Mouse (Mus musculus): ENCODE data around the gene Lce6a.

The Lce6a gene

GRCm38 (mm10) chr3:92621560-92621959 lies at the start of gene Lce6a:
Lce6a (minus strand) TSS chr3:92621660.
- H3K36me3 ChIP-seq (ENCODE audit: control insufficient read depth, insufficient read depth, low read length, poor library complexity, severe bottlenecking) = no peaks in the 10 kb centered on the region
- no peaks in the 10 kb centered on the region for H3K27me3 ChIP-seq (ENCODE audit: control insufficient read depth, insufficient read depth, low read length, poor library complexity, severe bottlenecking)
- no peak for DNase-seq (ENCODE audit: low read depth, low spot score)

DNA sequence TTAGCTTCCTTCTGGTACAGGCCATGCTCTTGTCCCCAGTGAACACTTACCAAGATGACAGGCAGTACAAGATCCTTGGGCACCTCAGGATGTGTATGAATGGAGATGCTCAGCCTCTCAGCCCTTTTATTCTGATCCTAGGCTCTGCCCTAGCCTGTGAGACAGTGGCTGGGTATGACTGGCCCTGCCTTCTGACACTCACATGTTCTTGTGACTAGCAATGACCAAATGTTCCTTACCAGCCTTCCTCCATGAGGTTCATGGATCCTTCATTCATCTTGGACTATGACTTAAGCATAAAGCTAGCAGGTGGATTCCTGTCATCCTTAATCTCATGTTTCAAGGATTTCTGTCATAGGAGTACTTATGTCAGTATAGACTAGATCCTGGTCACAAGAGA lies 48.8 kb upstream of the Lce6a start, which contains the start of gene Lce1a2:
TSS of gene Lce1a2 (minus strand) at position 101 of the 400 bp plus-strand sequence.
- no peaks in the 10 kb centered on the region for H3K27me3 ChIP-seq (ENCODE audit: control insufficient read depth, insufficient read depth, low read length, poor library complexity, severe bottlenecking)
- no peaks in the 10 kb centered on the region for H3K36me3 ChIP-seq (ENCODE audit: control insufficient read depth, insufficient read depth, low read length, poor library complexity, severe bottlenecking)
- no peak for DNase-seq (ENCODE audit: low read depth, low spot score)

DNA sequence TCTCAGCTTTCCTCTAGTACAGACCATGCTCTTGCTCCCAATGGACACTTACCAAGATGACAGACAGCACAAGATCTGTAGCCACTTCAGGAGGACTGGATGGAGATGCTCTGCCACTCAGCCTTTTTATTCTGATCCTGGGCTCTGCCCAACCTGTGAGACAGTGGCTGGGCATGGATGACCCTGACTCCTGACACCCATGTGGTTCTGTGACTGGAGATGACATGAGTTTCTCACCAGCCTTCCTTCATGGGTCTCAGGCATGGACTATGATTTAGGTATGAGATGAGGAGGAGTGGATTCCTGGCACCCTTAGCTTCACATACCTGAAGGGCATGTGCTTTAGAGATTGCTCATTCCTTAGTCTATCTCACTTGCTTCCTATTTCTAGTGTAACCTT lies 35.4 kb upstream of the Lce6a start, which contains the start of gene Lce1b:
TSS of gene Lce1b (minus strand) at position 101 of the 400 bp plus-strand sequence.
- no peaks in the 10 kb centered on the region for H3K27me3 ChIP-seq (ENCODE audit: control insufficient read depth, insufficient read depth, low read length, poor library complexity, severe bottlenecking)
- no peak for DNase-seq (ENCODE audit: low read depth, low spot score)
- H3K36me3 ChIP-seq (ENCODE audit: control insufficient read depth, insufficient read depth, low read length, poor library complexity, severe bottlenecking) = no peaks in the 10 kb centered on the region

GRCm38 (mm10) chr3:92648207-92648606 lies 26.7 kb upstream of the Lce6a start, which contains the start of gene Lce1a1:
Lce1a1 (minus strand) TSS chr3:92648307.
- no peaks in the 10 kb centered on the region for H3K36me3 ChIP-seq (ENCODE audit: control insufficient read depth, insufficient read depth, low read length, poor library complexity, severe bottlenecking)
- H3K27me3 ChIP-seq (ENCODE audit: control insufficient read depth, insufficient read depth, low read length, poor library complexity, severe bottlenecking) = no peaks in the 10 kb centered on the region
- DNase-seq (ENCODE audit: low read depth, low spot score) = no peak

DNA sequence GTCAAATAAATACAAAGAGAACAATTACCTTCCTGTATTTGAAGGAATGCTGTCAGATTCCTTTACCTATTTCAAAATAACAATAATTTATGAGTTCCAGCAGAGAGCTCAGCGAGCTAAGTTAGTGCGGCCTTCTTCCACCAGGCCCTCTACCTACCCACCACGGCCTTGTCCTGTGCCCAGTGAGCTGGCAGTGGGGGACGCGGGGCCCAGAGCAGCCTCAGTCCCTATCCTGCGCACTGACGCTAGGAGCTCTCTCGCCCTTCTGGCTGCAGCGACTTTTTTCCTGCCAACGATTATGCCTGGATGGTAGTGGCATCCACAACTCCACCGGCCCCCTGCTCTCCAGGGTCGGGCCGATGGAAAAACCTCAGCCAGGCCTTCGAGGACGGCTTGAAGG lies 18.4 kb upstream of the Lce6a start:
- H3K27me3 ChIP-seq (ENCODE audit: control insufficient read depth, insufficient read depth, low read length, poor library complexity, severe bottlenecking) = no peaks in the 10 kb centered on the region

GRCm38 (mm10) chr3:92638653-92638991 lies 17.2 kb upstream of the Lce6a start:
- Histone ChIP-seq H3K36me3 (ENCODE audit: control insufficient read depth, insufficient read depth, low read length, poor library complexity, severe bottlenecking) (no peaks in the 10 kb centered on the region), H3K27me3 (ENCODE audit: control insufficient read depth, insufficient read depth, low read length, poor library complexity, severe bottlenecking) (no peaks in the 10 kb centered on the region)
- DNase-seq (ENCODE audit: low read depth, low spot score) = no peak

More for the DNA sequence above, 18.4 kb upstream of the Lce6a start:
- no peak for DNase-seq (ENCODE audit: low read depth, low spot score)
- H3K36me3 ChIP-seq (ENCODE audit: control insufficient read depth, insufficient read depth, low read length, poor library complexity, severe bottlenecking) = no peaks in the 10 kb centered on the region

DNA sequence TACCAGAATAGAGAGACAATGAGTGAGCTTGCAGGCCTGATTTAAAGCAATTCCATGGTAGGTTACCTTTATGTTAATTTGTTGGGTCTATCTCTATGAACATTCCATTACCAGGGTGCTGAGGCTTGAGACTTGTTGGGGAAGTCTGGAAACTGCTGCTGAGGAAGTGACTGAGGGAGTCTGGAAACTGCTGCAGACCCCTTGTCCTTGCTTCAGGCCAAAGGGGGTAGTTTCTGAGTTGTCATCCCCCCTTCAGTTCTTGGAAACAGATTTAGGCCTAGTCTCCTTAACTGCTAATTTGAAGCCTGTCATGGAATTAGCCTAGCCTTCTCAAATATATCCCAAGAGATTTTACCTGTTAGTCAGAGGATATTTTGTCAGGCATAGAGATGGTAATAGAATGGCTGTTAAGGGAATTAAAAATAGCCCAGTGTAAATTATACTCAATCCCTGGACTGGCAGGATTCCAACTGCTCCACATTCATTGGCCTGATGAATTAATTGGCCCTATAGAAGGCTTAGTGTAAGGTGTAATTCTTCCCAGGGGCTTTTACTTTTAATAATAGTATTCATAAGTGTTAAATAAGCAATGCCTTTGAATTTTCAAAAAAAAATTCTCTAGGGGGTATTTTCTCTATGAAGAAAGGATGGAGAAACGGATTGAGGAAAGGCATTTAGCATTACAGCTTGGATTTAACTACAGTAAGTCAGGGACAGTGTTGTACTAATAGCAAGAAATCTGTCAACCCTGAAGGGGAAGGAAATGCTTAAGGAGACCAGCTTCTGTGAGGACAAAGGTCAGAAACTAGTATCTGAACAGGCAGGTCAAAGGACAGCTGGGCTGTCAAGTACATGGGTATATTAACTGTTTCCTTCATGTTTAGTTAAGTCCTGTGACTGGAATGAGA lies 16.5 kb upstream of the Lce6a start:
- no peaks in the 10 kb centered on the region for H3K36me3 ChIP-seq (ENCODE audit: control insufficient read depth, insufficient read depth, low read length, poor library complexity, severe bottlenecking)
- no peak for DNase-seq (ENCODE audit: low read depth, low spot score)
- no peaks in the 10 kb centered on the region for H3K27me3 ChIP-seq (ENCODE audit: control insufficient read depth, insufficient read depth, low read length, poor library complexity, severe bottlenecking)

DNA sequence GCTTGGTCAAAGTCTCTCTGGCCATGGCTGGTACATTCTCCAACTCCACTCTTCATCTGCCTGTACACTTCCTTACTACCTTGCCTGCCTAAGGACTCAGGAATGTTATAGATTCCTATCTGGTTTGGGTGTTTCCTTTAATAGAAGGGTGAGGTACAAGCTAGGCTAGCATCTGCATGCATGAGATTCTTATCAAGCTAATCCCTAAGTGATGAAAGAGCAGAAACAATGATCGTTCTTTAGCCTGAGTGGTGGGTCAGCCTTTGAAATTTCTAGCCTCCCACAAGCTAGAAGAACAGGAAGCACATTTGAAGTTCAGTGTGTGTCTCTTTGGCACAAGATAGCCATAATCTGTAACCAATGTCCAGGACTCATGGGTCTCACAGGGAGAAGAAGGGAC lies 11.7 kb downstream of the Lce6a start:
- no peaks in the 10 kb centered on the region for H3K36me3 ChIP-seq (ENCODE audit: control insufficient read depth, insufficient read depth, low read length, poor library complexity, severe bottlenecking)
- no peaks in the 10 kb centered on the region for H3K27me3 ChIP-seq (ENCODE audit: control insufficient read depth, insufficient read depth, low read length, poor library complexity, severe bottlenecking)
- no peak for DNase-seq (ENCODE audit: low read depth, low spot score)

DNA sequence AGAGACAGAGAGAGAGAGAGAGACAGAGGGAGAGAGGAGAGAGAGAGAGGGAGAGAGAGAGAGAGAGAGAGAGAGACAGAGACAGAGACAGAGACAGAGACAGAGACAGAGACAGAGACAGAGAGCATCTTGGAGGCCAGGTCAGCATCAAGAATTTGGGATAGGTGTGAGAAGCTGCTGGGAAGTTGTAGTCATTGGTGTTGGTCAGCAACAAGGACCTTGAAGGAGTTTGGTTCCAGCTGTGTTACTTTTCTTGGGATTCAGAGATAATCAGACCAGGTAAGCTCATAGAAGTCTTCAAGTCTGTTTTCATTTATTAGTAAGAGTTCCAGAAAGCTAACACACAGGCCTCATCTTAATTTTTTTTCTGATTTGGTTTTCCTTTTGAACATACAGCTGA lies 14.1 kb downstream of the Lce6a start, which contains the start of gene 2210017I01Rik:
TSS of gene 2210017I01Rik (minus strand) at position 101 of the 400 bp plus-strand sequence.
- Histone ChIP-seq H3K27me3 (ENCODE audit: control insufficient read depth, insufficient read depth, low read length, poor library complexity, severe bottlenecking) (no peaks in the 10 kb centered on the region), H3K36me3 (ENCODE audit: control insufficient read depth, insufficient read depth, low read length, poor library complexity, severe bottlenecking) (no peaks in the 10 kb centered on the region)
- no peak for DNase-seq (ENCODE audit: low read depth, low spot score)

DNA sequence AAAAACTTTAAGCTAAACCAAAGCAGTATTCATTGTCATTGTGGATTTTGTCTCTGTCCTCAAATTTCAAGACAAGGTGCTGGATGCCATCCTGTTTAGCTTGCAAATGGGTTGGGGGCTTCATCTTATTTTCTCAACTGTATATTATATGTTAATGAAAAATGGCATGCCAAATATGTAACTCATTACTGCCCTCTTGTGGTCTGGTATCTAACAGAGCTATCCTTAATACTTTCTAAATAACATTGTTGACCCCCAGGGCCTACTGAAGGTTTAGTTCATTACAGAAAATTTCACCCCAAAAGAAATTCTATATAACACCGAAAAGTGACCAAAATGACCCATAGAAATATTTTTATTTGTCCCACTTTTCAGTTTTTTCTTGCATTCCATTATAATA lies 19.3 kb downstream of the Lce6a start:
- no peaks in the 10 kb centered on the region for H3K36me3 ChIP-seq (ENCODE audit: control insufficient read depth, insufficient read depth, low read length, poor library complexity, severe bottlenecking)
- H3K27me3 ChIP-seq (ENCODE audit: control insufficient read depth, insufficient read depth, low read length, poor library complexity, severe bottlenecking) = no peaks in the 10 kb centered on the region
- DNase-seq (ENCODE audit: low read depth, low spot score) = no peak

DNA sequence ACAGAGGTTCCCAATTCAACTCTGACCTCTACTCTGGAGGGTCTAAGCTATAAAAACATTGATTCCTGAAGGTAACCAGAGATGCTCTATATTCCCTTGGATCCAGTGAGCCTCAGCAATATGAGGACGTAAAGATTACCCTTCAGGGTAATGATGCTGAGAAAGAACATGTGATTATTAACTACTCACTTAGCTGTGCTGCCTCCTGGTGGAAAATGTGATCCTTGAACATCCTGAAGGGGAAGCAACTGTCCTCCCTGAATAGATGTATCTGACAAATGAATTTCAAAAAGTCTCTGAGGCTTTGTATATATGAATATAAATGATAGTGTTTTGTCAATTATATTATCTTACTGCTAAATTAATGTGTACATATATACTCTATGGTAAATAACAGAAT lies 21.0 kb downstream of the Lce6a start:
- no peak for DNase-seq (ENCODE audit: low read depth, low spot score)
- Histone ChIP-seq H3K27me3 (ENCODE audit: control insufficient read depth, insufficient read depth, low read length, poor library complexity, severe bottlenecking) (no peaks in the 10 kb centered on the region), H3K36me3 (ENCODE audit: control insufficient read depth, insufficient read depth, low read length, poor library complexity, severe bottlenecking) (no peaks in the 10 kb centered on the region)

GRCm38 (mm10) chr3:92599973-92600372 lies 21.5 kb downstream of the Lce6a start:
- Histone ChIP-seq H3K27me3 (ENCODE audit: control insufficient read depth, insufficient read depth, low read length, poor library complexity, severe bottlenecking) (no peaks in the 10 kb centered on the region), H3K36me3 (ENCODE audit: control insufficient read depth, insufficient read depth, low read length, poor library complexity, severe bottlenecking) (no peaks in the 10 kb centered on the region)
- DNase-seq (ENCODE audit: low read depth, low spot score) = no peak

DNA sequence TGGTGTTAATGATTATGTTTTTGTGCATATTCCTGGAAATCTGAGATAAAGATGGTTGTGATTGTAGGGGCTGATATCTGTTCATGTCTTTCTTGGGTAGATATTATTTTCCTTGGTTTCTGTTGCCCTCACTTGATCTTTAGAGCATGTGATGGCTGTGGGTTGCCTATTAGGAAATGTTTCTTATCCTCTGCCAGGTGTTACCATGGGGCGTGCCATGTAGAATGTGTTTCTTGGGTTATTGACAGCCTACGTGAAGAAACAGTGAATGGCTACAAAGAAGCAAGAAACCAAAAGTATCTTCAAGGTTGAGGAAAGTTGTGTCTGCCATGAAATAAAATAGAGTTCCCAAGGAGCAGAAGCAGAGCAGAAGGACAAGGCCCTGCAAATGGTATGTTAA lies 23.0 kb downstream of the Lce6a start:
- Histone ChIP-seq H3K36me3 (ENCODE audit: control insufficient read depth, insufficient read depth, low read length, poor library complexity, severe bottlenecking) (no peaks in the 10 kb centered on the region), H3K27me3 (ENCODE audit: control insufficient read depth, insufficient read depth, low read length, poor library complexity, severe bottlenecking) (no peaks in the 10 kb centered on the region)
- no peak for DNase-seq (ENCODE audit: low read depth, low spot score)

- no peak for DNase-seq (ENCODE audit: low read depth, low spot score)
- Histone ChIP-seq H3K36me3 (ENCODE audit: control insufficient read depth, insufficient read depth, low read length, poor library complexity, severe bottlenecking) (no peaks in the 10 kb centered on the region), H3K27me3 (ENCODE audit: control insufficient read depth, insufficient read depth, low read length, poor library complexity, severe bottlenecking) (no peaks in the 10 kb centered on the region)
Measured at GRCm38 (mm10) chr3:92588858-92589257, 32.6 kb downstream of the Lce6a start, which contains the start of gene Smcp. Smcp (minus strand) TSS chr3:92588997.

DNA sequence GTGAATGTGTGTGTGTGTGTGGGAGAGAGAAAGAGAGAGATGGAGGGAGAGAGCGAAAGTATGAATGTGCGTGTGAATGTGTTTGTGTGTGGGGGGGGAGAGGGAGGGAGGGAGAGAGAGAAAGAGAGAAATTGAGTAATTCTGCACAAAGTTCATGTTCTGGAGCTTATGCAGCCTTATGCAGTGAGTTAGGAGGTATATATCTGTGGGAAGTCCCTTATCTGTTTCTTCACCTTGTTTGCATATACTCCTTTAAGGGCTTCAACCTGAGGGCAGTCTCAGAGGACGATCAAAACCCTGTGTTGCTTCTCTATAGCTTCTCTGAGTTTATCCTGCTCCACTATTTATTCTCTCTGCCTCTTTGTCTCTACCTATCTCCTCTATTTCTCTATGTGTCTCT lies 34.3 kb downstream of the Lce6a start:
- Histone ChIP-seq H3K27me3 (ENCODE audit: control insufficient read depth, insufficient read depth, low read length, poor library complexity, severe bottlenecking) (no peaks in the 10 kb centered on the region), H3K36me3 (ENCODE audit: control insufficient read depth, insufficient read depth, low read length, poor library complexity, severe bottlenecking) (no peaks in the 10 kb centered on the region)
- DNase-seq (ENCODE audit: low read depth, low spot score) = no peak
